Mouse (Mus musculus) ES-CJ7 (cell line): ENCODE measurements at regions not wholly inside any gene's neighbourhood (a gene's known extent, or its start where the extent isn't known, plus 50 kb on each side); places are given as distances from the start of the nearest gene placed in this dataset.

Source experiments
- DNase-seq: peaks from one replicate; pipeline ENCODE4 v3.0.0; 2011; ENCODE audit warnings: low read depth, low spot score

- peak; percentile 77 for DNase-seq
These were observed 885.1 kb upstream of the Pou3f3 start for GRCm38 (mm10) chr1:41810318-41810964.

- DNase-seq = no peak
These were observed 884.4 kb upstream of the Pou3f3 start for GRCm38 (mm10) chr1:41811130-41811529.

- no peak for DNase-seq
These were observed 883.5 kb upstream of the Pou3f3 start for GRCm38 (mm10) chr1:41812071-41812470.

- DNase-seq = no peak
These were observed 881.2 kb upstream of the Pou3f3 start for GRCm38 (mm10) chr1:41814032-41815005.

GRCm38 (mm10) chr1:41815021-41815420 lies 880.5 kb upstream of the Pou3f3 start:
- no peak for DNase-seq

- no peak for DNase-seq
These were observed 872.8 kb upstream of the Pou3f3 start for GRCm38 (mm10) chr1:41822742-41823141.

- DNase-seq = no peak
These were observed 870.3 kb upstream of the Pou3f3 start for GRCm38 (mm10) chr1:41825223-41825622.

GRCm38 (mm10) chr1:41831641-41832040 lies 863.9 kb upstream of the Pou3f3 start:
- DNase-seq = no peak
